Mouse (Mus musculus) gastrocnemius, postnatal 4 days (tissue): Measurements from ENCODE around the gene Lrp5. TPM values are rescaled to one million over a fixed set of nuclear protein-coding genes. Genes with fewer than 3 reads are reported as not detected.

Source experiments
- DNase-seq, 2 experiments: peaks; one replicate each; pipeline ENCODE4 v3.0.0; 2021 to 2022; ENCODE audit warnings: low spot score in 2 of 2, mixed read lengths in 2 of 2
- total RNA-seq, 2 experiments: library from RNA; stranded (reverse); gene quantifications; 2 replicates each; pipeline ENCODE4 v1.2.3; 2021

Lrp5 gene
- total RNA-seq, 2 experiments from 2014 or later: 51.4 to 55.9 TPM

DNA sequence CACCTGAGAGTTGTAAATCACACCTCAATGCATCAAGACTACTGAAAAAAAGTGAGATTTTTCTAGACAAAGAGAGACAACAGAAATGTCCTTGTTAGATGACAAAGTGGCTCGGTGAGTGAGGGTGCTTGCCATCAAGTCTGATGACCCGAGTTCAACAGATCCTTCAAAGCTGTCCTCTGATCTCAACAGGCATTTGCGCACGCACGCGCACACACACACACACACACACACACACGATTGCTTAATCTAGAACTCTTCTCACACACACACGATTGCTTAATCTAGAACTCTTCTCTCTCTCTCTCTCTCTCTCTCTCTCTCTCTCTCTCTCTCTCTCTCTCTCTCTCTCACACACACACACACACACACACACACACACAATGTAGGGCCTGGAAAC, 9.6 kb upstream of the Lrp5 start:
- DNase-seq: no peak

DNA sequence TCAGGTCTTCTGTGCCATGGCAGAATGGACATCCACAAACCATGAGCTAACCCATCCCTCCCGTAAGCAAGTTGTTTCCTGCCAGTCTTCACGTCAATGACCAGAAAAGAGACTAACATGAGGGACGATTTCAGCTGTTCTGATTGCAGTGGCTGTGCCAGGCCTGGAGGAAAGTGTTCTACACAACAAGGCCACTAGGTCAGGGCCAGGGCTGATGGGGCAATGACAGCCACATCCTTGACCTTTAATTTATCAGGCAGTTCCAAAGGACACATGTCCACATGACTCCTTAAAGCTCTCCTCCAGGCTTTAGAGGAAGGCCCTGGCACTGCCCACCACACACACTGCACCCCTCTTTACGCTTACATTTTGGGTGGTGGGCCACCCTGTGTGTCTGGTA, 9.1 kb upstream of the Lrp5 start:
- no peak for DNase-seq

DNA sequence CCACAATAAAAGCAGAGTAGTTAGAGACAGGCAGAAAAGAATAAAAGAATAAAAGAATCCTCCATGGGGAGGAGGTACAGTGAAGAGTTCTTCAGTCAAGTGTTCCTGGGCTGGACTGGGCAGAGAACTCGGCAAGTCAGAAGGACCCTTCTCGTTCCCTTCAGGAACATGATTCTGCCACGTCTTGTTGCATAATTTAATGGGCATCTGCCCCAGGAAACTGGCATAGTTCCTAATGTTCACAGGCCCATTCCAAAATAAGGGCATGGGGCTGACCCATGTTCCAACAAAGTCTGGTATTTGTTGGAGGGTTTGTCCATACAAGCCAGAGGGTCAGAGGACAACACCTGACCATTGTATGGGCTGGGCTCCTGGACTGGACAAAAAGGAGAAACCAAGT, 8.6 kb upstream of the Lrp5 start:
- no peak for DNase-seq

DNA sequence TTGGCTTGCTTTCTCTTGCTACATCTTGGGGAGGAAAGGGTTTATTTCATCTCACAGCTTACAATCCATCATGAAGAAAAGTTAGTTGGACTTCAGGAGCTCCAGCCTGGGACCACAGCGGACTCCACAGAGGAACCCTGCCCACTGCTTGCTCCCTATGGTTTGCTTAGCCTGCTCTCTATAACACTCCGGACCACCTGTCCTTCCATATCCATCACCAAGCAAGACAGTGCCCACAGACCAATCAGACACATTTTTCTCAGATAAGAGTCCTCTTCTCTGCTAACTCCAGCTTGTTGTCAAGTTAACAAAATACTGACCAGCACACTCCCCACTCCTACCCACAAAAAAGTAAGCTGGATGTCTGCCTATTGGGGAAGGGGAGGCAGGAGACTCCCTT, 8.1 kb upstream of the Lrp5 start:
- no peak for DNase-seq

DNA sequence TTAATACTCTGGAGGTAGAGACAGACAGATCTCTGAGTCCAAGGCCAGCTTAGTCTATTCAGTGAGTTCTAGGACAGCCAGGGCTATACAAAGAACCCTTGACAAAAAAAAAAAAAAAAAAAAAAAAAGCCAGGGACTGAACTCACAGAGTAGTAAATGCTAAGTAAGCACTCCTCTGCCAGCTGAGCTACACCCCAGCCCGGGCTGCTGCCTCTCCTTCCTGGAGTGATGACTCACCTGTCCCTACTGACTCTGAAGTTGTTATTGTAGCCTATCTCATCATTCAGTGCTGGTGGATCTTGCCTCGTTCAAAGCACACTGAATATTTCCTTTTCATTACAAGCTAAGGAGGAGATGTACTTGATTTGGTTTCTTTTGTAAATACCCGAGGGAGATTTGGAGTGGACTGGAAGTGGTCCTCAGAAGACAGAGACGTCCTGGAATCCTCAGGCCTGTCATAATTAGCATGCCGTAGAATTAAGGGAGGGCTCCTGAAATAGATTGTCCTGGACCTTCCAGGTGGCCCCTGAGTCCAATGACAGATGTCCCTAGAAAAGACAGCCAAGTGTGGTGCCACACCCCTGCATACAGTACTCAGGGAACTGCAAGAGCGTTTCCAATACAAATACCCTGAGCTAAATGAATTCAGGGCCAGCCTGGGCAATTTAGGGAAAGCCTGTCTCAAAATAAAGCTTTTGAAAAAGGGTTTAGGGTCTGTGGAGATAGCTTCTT, 6.2 kb upstream of the Lrp5 start:
- no peak for DNase-seq

DNA sequence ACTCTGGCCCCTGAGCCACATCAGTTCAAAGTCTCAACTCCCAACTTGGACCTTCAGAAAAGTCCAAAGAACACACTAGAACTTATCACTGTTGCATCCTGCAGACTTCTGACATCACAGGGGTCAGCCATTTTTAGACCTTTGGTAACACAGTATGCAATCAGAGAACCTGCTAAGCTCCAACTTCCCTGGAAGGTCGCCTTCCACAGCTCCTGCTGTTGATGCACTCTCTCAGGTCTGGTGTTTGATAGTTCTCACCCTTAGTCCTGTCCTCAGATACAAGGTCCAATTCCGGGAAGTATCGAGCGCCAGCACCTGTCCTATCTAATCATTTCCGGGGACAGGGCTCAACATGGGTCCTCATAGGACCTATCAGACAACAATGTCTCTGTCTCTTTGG, 5.0 kb upstream of the Lrp5 start:
- no peak for DNase-seq

DNA sequence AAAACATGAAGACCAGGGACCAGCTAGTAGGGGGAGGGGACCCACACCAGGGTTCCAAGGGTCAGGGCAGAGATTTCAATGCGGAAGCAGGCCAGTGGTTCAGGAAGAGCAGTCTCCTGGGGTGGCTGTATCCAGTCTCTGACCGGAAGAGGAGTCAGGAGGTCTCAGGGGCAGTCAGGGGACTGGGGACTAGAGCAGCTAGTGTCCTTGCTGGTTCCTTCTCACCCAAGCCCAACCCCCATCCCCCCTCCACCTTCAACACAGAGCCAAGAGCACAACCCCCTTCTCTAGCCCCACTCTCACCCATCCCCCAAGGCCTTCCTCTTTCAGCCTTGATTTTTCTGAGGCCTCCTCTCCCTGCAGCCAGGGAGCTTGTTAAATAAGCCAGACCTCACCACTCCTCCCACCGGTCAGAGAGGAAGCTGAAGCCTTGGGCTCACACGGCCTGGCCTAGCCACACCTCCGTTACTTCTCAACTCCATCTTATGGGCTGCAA, 1.4 kb upstream of the Lrp5 start:
- DNase-seq: no peak

DNA sequence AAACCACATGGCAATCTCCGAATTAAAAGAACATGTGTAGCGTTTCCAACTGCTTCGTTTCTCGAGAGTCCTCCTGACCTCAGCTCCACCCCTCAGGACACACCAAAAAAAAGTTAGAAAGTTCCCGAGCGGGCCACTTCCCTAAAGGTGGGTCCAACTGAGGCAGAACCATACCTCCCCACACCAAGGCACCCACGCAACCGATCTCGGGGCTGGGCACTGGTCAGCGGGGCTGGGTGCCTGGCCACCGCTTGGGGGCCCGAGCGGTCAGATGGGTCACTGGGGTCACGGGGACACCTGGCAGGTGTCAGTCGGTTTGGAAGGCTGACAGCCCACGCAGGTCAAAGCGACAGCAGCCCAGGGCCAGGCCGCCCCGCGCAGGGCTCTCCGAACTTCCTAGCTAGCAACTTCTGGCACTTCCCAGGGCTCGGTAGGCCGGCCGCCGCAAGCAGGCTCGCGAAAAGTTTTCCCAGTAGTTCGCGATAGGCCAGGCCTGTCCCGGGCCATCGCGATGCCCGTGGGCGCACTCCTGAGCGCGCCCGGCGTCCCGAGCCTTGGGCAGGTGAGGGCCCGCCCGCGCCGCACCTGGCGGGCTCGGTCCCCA, 651 bp downstream of the Lrp5 start:
- DNase-seq: peak in 1 of 2 experiments; percentile 62

DNA sequence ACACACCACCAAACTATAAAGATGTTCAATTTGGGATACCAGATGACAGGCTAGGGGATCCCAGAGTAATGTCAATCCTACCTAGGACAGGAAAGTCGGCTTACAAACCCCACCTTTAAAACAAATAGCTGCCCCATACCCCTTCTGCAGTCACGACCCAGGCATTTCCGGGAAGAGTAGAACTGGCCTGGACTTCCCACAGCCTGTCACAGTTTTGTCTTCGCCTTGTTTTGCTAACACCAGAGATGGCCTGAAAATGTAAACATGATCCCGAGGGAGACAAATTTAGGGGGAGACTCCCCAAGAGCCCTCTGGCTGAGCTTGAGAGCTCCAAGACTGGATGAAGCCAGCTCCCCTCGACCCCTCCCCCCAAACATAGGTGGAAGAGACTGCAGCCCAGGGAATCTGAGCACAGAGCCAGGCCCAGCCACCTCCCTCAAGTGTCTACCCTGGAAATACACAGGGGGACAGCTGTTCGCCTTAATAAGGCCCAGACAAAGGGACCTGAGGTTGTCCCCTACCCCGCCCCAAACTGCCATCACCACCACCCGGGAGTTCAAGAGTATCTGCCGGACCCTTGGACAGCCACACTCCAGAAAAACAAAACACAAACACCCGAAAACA, 1.3 kb downstream of the Lrp5 start:
- DNase-seq: no peak

DNA sequence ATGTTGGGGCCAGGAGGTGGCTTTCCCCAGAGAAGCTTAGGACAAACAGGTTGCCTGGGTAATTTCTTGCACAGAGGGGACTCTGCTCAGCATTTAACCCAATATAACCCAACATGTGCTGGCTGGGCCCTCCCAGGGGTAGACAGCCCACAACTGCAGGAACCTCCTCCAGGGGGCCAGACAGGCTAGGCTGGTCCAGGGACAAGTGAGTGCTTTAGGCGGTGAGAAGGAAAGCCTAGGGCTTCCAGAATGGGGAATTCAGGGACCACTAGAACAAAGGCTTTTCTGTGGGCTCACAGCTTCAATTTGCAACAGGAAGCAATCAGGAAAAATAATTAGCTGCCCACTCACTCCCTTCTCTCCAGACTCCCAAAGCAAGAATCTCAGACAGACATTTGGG, 1.9 kb downstream of the Lrp5 start:
- DNase-seq: no peak

DNA sequence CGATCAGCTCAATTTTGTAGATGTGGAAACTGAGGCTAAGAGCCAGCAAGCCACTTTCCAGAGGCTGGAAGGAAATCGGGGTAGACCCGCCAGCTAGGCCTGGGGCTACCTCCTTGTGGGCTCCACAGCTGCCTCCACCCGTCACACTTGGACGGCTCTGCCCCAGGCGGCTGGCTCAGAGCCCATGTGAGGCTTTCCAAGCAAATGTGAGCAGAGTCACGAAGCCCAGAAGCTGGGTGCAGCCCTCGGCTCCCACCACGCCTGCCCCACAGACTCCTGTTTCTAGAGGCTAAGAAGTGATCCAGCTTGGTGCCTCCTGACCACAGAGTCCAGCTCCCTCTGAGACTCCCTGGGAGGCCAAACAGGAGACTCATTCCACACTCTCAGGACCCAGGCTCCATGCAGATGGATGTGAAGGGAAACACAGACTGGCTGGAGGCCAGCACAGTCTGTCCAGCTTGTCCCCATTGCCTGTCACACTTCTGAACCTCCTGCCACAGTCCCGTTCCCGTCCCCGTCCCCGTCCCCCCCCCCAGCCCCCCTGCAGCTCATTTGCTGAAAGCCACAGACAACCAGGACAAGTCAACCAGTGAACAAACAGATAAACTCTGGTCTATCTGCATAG, 4.9 kb downstream of the Lrp5 start:
- DNase-seq: peak; percentile 78 to 90

DNA sequence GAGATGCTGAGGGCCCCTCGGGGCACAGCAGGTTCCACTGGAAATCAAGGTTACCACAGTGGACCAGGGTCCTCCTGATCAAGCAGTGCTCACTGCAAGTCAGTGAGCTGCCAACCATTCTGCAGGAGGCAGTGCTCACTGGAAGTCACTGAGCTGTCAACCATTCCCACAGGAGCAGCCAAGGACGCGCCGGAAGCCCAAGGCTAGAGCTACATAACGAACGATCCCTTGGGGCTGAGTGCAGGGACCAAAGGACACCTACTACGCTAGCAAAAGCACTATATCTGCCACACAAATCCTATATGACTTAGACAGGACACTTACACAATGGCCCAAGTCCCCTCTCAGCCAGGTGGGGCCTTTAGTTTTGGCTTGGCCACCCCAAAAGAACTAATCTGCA, 5.6 kb downstream of the Lrp5 start:
- DNase-seq: no peak

DNA sequence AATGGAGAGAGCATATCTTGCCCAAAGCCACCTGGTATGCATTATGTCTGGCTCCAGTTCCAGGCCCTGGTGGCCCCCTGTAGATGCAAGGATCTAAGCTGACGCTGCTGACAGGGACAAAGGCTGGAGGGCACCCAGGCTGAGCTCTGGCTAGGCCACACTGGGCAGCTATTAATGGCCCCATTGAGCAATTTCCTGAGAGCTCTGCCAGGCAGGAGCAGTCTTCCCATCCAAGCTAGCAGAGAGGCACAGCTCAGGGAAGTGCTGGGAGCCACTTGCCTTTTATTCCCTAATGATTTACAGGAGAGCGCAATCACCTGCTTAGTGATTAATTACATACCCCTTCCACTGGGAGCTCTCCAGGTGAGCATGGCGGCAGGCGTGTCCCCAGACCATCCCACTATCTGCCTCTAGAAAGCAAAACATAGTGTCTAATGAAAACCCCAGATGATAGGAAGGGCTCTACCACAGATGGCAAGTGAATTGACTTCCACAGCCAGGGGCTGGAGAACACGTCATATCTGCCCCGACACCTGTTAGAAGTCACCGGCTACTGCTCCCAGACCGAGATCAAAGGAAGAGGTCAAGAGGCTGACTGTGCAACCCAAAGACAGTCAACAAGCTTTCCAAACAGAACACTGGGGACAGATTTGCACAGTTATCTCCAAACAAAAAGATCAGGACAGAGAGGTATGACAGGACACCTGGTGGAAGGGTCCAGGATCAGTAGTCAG, 12.1 kb downstream of the Lrp5 start:
- DNase-seq: no peak

DNA sequence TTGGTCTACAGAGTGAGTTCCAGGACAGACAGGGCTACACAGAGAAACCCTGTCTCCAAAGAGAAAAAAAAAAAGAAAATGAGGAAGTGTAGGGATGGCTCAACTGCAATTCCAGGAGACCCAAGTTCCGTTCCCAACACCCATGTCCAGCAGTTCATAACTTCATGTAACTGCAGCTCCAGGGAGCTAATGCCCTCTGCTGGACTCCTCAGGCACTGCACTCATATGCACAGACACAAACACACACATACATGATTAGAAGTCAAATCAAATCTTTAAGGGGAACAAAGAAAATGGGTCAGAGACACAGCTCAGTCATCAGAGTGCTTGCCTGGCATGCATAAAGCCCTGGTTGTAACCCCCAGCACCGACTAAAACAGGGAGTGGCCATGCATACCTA, 13.2 kb downstream of the Lrp5 start:
- DNase-seq: no peak

DNA sequence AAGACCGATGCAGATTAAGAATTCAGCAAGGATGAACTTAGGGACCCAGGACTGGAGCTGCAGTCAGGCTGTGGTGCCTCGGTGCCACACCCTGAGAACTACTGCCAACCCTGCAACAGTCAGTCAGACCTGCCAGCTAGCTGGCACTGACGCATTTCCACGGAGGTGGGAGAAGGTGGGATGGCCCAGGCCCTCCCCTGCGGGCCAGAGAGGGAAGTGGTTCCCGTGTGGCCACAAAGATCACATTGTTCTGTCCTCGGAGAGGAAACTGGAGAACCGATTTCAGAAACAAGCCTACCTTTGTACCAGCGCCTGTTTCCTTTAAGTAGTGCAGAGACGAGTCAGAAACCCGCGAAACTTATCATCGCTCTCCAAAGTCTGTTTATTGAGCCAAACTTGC, 17.3 kb downstream of the Lrp5 start:
- no peak for DNase-seq

DNA sequence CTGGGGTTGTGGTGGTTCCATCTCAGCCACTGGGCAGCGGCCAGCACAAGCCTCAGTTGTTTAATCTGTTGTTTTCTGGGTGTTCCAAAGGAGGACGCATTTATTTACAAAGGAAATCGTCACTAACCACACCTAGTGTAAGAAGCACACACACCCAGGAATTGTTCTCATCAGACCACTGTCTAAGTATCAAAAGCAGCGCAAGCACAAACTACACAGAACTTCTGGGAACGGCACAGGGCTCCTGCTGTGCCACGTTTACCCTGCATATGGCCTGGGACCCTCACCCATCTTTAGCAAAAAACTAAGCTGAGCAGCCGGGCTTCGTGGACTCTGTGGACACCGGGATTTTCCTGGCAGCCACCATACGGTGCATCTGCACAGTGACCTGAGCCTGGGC, 17.8 kb downstream of the Lrp5 start:
- DNase-seq: no peak

DNA sequence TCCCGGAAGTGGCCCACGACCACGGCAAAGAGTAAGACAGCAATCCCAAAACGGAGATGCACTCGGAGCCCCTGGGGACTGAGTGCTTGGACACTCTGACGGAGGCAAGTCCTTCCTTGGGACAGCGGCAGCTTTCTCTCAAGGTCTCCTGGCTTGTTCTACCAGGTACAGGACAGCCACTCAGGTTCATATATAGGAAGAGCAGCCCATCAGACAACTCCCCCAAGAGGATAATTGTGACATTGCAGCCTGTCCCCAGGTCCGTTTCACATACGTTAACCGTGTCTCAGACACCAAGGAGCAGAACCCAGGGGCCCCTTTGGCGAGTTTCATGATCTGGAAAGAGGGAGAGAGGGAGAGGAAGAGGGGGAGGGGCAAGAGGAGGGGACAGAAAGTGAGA, 18.4 kb downstream of the Lrp5 start:
- DNase-seq: no peak

DNA sequence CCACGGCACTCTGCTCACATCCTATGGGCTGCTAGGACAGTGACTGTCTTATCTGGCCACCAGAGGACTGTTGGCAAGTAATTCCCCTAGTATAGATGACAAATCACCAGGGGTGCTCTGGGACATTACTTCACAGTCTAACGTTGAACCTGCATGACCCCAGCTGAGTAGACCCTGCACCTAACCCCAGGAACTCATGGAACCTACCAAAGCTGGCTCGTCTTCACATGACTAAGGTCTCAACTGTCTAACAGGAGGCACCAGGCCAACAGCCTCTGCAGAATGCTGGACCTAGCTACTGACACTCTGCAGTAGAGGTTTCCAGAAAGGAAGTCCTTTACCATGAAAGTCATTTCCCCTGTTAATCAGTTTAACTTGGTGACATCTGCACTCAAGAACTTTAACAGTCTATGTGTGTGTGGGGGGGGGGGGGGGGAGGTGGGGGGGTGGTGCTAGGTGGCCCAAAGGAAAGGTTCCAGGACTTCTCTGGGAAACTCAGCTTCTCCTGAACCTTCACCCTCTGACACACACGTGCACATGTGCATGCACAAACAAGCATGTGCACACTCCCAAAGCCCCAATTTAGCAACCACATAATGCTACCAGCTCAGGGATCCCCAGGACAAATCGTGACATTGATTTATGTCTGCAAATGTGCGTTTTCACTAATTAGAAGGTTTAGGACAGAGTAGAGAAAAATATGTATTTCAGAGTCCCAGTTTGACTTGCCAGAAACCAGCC, 19.0 kb downstream of the Lrp5 start:
- DNase-seq: no peak

DNA sequence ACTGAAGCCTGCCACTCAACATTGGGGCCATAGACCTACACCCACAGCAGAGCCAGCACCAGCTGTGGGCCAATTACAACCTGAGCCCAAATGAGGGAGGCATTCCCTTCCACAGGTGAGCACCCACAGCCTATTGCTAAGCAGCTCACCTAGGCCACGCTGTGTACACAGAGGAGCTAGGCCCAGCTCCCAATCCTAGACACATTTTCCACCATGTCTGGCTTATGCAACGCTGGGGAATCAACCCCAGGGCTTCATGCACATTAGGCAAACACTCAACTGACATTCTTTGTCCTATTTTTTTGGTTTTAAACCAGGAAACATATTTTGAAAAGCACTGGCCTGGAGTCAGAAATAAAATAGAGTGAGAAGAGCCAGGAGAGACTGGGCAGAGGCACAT, 19.7 kb downstream of the Lrp5 start:
- no peak for DNase-seq

DNA sequence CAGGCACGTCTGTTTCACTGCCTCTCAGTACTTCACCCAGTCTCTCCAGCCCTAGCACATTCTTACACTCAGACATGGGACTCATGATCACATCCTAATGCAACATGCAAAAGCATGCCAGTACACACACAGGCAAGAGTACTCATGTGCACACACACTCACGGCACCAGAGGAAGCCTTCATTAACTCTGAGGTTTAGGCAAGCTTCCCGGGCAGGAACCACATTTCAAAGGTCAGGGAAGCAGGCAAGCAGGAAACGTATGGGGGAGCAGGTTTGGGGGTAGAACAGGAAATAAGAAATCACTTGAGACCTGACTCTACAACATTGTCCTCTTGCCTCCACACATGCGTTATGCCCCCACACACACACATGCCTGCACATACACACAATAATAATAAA, 20.9 kb downstream of the Lrp5 start:
- no peak for DNase-seq

DNA sequence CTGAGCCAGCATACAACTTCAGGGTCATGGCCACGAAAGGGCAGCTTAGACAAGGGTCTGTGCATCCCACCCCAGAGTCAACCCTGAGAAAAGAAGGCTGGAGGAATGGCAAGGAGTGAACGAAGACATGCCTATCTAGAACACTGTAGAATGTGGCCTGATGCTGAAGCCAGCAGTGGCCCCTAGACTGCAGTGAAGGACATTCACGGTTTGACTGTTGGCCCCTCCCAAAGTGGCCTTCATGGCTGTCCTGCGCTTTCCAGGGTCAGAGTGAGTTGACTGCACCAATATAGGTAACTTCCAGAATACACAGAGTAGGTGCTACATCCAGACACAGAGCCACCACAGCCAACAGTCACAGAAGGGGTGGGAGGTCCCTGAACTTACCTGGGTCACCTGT, 28.4 kb downstream of the Lrp5 start:
- no peak for DNase-seq
